Mouse (Mus musculus) heart, postnatal 36 days (tissue): ENCODE data around the gene Emilin3. TPM values are rescaled to one million over a fixed set of nuclear protein-coding genes. Genes with fewer than 3 reads are reported as not detected.

Source experiments
- DNase-seq, 2 experiments: peaks; one replicate each; pipeline ENCODE4 v3.0.0; 2021 to 2022
- intact Hi-C: fragments of 180-260 bp; cut with DNase I; formaldehyde crosslinking; loops from one replicate; pipeline ENCODE4 v1.15.1; 2025
- total RNA-seq, 2 experiments: library from RNA; stranded (reverse); gene quantifications; 2 replicates each; pipeline ENCODE4 v1.2.3; 2021

Gene Emilin3
- total RNA-seq, 2 experiments from 2014 or later, result 1.8 to 4.1 TPM

DNA sequence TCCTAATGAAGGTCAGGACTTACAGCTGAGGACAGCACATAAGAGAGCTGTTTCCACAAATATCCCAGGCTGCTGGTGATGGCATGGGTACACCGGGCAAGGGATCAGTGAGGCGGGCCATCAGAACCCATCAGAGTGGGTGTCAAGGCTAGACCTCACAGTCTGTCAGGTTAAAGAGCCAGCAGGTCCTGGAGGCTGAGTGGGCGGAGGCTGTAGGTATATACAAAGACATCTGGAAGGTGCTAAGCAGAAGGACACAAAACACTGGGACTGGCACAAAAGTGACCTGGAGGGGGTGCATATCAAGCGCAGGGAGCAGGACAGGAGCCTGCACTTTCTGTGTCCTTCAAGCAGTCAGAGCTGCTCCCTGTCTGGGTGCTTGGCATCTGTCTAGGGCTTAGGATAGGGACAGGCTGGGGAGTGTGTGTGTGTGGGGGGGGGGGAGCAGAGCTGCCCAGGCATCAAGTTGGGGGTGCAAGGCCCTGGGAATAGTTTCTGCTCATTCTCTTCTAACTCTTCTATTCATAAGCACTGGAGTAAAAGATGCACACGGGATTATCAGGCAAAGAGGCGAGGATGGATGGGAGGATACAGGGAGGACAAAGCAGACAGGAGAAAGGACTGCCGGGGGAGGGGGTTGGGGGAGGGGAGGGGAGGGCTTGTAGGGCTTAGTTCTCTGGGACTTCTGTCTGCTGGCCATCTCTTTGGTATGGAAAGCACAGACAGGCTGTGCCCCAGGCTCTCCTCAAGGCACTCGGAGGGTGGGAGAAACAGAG, 6.2 kb upstream of the Emilin3 start:
- DNase-seq, result no peak
- intact Hi-C loops, result no loop called here

DNA sequence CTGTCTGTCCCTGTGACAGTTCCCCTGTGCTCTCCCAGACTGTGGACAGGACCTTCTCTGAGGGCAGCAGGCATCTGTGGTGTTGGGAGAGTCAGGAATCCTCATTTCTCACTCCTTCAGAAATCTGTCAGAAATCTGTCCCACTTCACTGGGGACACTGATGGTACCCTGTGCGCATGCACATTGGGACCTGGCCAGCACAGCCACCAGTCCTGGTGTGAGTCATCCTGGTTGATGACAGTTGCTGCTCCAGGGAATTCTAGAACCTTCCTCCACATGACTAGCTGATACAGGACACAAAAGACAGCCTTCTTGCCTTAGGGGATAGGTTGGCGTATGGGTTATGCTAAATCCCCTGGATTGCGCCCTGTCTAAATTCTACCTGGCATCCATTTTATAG, 5.2 kb upstream of the Emilin3 start:
- DNase-seq, result no peak
- intact Hi-C loops, result no loop called here

DNA sequence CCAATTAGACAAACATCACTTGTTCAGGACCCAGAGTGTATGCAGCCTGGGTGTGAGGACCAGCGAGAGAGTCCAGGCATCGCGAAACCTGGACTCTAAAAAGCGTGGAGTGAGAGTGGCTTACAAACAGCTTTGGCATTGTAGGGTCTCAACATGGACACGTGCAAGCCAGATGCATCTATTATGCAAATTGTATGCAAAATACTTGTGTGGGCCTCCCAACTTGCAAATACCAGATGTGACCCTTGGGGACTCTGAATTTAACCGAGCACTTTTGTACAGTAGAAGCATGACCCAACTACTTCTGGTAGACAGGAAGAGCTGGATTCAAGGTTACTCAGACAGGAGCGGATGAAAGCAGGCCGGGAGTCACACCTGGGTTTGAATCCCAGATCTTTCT, 4.6 kb upstream of the Emilin3 start:
- DNase-seq, result no peak
- intact Hi-C loops, result no loop called here

DNA sequence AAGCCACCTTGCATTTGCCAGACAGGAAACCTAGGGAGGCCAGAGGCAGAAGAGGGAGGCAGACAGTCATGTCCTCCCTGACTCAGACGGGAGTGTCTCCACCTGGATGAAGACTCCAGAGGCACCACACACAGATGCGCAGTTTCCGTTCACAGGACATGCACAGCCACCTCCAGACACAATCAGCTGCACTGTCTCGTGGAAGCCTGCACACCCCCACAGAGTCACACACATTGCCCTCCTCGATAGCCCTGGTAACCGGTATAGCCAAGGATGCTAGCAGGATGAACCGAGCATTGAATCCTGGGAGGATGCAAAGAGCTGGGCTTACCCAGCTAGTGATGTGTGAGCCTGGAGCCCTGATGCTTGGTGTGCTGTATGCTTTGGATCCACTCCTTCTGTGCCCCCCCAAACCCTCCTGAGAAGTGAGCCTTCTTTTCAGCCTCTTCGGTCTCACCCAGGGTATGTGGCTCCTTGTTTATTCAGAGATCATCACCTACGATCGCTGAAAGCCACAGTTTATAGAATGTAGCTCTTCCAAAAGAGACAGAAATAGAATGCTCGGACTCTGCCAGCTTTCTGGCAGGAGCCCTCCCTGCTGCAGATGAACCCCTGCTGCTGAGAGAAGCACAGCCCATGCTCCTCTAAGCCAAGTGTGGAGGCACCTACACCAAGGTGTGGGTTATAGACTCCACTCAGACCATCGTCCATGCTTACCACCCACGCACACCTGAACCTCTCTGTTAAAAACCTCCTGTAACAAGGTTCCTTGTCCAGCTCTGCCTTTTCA, 3.9 kb upstream of the Emilin3 start:
- intact Hi-C loops, result no loop called here
- DNase-seq, result no peak

DNA sequence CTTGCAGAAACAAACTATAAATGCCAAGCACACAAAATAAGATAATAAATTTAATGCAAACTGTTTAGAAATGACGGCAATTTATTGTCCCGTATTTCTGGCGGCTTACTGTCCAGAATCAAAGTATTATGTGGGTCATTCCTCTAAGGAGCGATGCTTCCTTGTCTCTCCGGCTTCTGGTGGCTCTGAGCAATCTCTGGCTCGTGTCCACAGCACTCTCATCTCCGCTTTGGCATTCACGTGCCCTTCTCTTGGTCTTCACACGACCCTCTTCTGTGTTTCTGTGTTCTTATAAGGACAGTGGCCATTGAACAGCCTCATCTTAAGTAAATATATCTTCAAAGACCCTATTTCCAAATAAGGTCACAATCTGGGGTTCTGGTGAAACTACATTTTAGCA, 2.5 kb upstream of the Emilin3 start:
- intact Hi-C loops, result no loop called here

DNA sequence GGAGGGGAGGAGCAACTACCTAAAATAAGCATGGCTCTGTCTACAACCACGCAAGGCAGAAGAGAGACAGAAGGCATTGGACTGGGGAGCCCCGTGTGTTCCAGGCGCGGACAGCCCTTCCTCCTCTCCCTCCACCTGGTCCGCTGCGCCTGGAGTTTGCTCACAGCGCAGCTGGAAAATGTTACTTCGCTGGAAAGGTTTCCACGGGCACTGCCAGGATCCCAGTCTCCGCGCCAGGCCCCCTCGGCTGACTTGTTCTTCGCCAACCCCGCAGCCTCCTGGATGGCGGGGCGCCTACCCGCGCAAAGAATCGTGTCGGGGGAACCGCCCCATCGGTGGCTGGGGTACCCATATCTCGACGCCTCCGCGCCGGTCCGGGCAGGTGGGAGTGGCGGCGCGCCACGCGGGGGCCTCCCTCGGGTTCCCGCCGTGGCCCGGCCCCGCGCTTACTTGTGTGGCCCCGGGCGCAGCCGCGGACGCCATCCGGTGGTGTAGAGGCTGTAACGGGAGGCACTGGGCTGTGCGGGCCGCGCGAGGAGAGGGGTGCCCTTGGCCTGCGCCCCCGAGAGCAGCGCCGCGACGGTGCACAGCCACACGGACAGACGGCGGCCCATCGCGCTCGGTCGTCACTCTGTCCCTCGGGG, 448 bp downstream of the Emilin3 start:
- peak in 1 of 2 experiments; percentile 21 for DNase-seq
- intact Hi-C loops, result no loop called here

More for the DNA sequence above, 2.5 kb upstream of the Emilin3 start:
- no peak for DNase-seq

DNA sequence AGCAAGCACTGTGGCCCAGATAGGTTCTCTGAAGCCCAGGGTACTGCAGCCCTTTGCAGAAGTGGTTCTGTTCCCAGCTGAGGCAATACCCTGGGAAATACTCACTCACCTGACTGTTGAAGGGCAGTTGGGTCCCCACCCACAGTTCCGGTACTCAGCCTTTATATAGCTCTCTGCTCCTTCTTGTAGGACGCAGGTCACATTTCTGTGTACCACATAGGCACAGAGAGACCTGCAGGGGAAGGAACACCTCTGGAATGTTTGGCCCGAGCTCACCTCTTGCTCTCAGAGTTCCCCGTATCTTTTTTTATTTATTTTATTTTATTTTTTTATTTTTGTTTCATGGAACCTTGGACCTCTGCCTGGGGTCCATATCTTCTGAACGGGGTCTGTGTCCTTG, 1.5 kb downstream of the Emilin3 start:
- no peak for DNase-seq
- intact Hi-C loops, result no loop called here

DNA sequence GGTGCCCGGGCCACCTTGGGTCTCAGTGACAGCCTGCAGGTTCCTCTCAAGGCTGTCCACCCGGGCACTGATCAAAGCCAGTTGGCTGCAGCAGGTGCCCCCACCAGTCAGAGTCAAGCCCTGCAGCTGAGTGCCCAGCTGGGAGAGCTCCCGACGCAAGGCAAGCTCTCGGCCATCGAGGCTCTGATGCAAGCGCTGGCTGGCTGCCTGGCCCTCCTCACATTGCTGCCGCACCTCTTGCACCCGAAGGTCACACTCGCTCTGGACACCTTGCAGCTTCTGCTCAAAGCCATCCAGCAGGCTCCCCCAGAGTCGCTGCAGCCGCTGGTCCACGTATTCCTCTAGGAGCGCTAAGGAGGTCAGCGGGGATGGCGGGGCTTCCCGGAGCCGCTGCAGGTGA, 3.5 kb downstream of the Emilin3 start:
- intact Hi-C loops, result no loop called here
- no peak for DNase-seq

DNA sequence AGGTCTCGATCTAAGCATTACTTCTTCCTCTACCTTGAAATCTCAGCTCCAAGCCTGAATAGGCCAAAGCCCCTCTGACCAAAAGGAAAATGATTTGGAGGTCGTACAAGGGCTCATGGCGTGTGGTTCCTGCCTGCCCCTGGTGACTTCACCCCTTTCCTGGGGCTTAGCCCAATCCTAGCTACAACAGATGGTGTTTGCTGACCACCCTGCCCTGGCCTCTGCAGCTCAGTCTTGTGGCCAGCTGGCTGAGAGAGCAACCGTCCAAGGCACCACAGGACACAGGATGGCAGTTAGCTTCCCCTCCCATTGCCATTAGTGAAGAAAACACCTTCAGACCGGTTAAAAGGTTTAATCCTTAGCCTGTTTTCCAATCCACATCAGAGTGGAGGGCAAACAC, 6.0 kb downstream of the Emilin3 start:
- DNase-seq, result no peak
- intact Hi-C loops, result no loop called here

DNA sequence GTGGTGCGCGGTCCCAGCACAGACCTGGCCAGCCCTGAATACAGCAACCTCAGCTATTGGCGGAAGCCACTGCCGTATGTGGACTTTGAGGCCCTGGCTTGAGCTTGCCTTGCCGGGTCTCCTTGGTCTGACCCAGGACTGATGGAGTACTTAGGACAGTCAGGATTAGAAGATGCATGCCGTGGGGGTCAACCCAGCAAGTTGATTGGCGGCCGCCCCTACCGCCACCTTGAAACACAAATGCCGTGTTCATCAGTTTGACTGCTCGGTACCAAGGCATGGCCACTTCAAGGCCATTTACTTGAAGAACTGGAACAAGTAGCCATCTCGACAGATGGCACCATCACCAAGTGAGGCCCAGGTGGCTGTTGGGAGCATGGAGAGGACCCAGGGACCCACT, 6.8 kb downstream of the Emilin3 start:
- DNase-seq, result no peak
- intact Hi-C loops, result no loop called here

DNA sequence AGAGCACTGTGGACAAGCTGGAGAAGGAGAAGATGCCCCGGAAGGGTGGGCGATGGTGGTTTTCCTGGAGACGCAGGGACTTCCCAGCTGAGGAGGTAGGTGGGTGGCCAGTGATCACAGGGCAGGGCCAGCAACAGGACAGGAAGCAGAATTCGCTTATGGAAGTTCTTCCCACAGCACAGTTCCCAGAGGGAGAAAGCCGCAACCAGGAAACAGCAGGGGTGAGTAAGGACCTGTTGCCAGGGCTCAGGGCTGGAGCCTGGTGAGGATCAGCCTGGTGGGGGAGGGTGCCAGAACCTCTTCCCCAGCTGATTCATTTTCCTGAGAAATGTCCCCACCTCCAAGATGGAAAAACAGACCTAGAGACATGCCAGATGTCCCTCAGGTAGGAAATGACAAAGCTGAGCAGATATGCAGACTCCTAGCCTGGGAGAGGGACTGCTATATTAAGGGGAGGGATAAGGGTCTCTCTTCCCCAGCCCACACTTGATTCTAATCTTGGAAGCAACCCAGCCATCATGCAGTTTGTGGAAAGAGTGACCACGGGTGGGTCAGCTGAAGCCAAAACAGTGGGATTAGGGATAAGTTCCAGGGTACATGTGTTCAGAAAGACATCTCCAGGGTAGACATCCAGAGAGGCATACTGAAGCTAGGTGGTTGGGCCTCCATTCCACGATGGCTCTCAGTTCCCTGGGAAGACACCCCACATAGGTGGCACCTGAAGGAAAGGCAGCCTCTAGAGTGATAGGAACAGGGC, 10.3 kb downstream of the Emilin3 start:
- no peak for DNase-seq
- intact Hi-C loops, result no loop called here

DNA sequence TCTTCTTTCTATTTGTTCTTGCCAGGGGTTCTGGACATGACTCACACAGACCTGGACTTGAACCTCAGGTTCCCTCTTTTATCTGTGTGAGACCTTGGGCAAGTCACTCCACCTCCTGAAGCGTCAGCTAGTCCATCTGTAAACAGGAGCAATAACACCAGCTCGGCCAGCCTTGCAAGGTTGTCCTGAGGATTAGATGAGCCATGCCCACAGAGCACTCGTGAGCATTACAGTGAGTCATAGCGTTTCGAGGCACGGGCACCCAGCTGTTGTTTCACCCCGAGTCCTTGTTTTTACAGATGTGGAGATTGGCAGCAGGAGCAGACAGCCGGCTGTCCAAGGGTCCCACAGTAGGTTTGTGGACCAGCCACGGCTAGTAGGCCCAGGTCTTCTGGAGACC, 20.4 kb downstream of the Emilin3 start:
- no peak for DNase-seq
- intact Hi-C loops, result no loop called here

DNA sequence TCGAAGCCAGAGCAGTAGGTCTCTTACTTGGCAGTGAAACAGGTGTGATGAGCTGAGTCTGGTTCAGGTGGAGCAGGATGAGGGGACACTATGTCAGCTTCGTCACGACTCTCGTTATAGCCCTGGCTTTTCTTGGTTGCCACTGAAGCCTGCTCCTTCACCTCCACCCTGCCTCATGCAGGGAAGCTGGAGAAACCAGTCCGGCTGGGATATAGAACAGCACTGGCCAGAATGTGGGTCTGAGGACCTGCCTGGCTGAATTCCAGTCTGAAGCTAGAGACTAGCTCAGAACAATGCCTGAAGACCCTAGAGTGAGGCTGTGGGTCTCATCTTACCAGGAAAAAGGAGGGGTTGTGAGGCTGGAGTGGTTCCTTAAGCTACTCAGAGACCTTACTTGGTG, 21.1 kb downstream of the Emilin3 start:
- intact Hi-C loops, result no loop called here
- no peak for DNase-seq

DNA sequence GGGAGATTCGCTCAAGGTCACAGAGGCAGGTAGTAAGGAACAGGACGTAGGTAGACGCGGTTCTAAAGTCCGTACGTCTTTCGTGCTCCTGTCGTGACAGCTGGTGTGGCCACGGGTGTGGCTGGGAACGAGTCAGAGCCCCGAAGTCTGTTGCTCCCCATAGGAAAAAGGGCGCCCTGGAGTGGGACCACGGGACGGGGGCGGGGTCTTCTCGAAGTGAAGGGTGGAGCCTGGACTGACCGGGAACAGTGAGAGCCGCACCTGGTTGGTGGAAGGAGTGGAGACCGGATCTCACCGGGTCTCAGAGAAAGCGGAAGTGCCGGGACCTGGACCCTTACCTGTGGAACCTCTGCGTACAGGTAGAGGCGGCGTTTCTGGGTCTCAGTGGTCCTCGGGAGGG, 24.3 kb downstream of the Emilin3 start:
- intact Hi-C loops, result loop anchor here (1.0 to 5.0 kb wide), 4 partner anchors 114 to 290 kb away; no protein-coding TSS in a partner anchor
- no peak for DNase-seq

DNA sequence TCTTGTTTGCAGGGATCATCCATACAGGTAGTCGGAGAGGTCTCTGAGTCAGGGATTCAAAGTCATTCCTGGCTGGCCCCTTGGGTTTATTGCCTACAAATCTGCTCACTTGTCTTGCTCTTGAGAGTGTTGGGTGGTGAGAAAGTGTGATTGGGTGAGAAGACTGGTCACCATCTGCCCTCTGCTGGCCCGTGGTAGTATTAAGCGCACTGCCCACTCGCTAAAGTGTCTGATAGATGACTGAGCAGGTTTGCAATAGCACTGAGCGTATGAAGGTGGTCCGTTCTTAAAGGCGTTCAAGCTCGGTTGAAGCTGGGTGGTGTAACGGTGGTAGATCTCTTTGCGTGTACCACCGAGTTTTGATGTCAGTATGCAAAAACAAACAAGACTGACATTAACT, 24.8 kb downstream of the Emilin3 start:
- intact Hi-C loops, result loop anchor here (1.0 to 5.0 kb wide), 4 partner anchors 115 to 289 kb away; no protein-coding TSS in a partner anchor
- peak; percentile 85 to 87 for DNase-seq

DNA sequence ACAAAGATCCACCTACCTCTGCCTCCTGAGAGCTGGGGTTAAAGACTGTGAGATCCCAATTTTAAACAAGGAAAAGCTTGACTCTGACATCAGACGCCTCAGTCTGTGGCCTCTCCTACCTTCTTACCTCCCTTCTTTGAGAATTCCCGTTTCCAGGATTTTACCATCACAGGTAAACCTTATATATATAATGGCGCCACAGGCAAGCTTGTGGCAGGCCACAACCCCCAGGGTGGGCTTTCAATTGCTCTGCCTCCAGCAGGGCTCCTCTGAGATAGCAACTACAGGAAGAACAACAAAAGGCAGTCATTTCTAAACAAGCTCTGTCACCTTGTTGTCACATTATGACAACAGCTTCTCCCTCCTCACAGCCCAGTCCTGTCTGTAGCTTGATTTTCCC, 25.9 kb downstream of the Emilin3 start:
- no peak for DNase-seq
- intact Hi-C loops, result loop anchor here (5.0 kb wide), 1 partner anchor 116 kb away; no protein-coding TSS in a partner anchor

DNA sequence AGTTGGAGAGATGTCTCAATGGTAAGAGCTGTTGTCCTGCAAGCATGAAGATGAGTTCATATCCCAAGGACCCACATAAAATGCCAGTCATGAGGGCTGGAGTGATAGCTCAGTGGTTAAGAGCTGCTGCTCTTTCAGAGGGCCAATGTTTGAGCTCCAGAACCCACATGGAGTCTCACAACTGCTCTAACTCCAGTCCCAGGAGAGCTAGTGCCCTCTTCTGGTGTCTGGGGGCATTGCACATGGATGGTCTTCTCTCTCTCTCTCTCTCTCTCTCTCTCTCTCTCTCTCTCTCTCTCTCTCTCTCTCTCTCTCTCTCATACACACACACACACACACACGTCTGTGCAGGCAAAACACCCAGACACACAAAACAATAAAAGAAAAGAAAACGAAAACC, 27.3 kb downstream of the Emilin3 start:
- peak; percentile 55 to 75 for DNase-seq
- intact Hi-C loops, result loop anchor here (5.0 kb wide), 1 partner anchor 117 kb away; no protein-coding TSS in a partner anchor

DNA sequence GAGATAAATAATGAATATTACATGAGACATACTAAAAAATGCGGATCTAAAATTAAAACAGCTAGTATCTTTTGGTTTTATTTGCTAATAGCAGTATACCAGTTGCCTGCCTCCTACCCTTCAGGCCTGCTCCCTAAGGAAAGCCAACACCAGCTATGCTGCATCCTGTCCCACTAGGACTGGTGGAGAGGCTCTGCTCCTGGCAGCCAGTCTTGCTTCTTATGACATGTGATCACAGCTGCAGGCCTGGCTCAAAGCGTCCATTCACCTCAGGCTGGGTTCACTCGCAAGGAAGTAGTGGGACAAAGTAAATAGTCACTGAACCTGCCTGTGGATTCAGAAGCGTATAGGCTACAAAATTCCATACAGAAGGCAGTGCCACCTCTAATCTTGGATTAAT, 28.2 kb downstream of the Emilin3 start:
- intact Hi-C loops, result loop anchor here (2.0 kb wide), 1 partner anchor 77 kb away; no protein-coding TSS in a partner anchor
- peak; percentile 71 to 74 for DNase-seq

DNA sequence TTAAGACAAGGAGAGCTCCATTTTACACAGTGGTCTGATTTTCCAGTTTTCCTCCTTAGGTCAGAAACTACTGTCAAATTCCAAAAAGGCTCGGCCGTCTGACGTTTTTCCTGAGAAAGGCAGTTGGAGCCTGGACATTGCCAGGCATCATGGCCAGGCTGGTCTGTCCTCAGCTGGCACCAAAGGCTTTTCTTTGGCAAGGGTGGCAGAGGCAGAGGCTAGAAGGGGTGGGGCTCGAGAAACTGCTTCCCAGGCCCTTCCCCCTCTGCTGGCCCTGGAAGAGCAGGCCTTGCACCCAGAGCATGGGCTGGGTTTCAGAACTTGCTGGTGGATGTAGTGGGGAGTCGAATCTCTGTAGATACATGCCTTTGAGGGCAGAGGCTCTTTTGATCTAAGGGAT, 29.7 kb downstream of the Emilin3 start:
- intact Hi-C loops, result loop anchor here (2.0 kb wide), 1 partner anchor 76 kb away; no protein-coding TSS in a partner anchor
- peak in 1 of 2 experiments; percentile 31 for DNase-seq

DNA sequence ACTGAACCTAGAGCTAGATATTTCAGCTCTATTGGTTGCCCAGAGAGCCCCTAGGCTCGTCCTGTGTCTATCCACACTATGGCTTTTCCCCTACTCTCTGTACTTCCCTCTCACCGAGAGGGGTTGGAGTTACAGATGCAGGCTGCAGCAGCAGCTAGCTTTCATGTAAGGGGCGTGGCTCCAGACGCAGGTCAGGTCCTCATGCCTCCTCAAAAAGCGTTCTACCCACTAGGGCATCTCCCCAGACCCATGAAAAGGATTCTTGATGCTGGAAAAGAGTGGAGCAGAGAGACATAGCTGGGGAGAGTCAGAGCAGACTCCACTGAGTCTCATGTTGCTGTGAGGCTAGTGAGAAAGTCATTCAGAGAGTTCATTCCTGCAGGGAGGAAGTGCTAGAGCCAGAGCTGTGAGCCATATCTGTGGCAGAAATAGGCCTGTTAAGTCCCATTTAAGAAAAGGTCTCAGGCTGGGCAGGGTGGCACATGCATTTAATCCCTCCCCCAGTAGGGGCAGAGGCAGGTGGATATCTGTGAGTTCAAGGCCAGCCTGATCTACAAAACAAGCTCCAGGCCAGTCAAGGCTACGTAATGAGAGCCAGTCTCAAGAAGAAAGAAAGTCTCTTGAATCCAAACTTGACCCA, 30.5 kb downstream of the Emilin3 start:
- DNase-seq, result no peak
- intact Hi-C loops, result loop anchor here (2.0 kb wide), 1 partner anchor 75 kb away; no protein-coding TSS in a partner anchor
